In genomic region chr11:120378031-120378610, GRCm38 (mm10) we compare ENCODE assay signal across 1 mouse cellular context.
A peak's percentile ranks its signal among the peaks of the same experiment; 100 is the strongest.
TF ChIP-seq lines count a peak whose summit lies in the region.

No protein-coding gene starts in this region.

TF ChIP-seq in CH12.LX, 34 proteins besides CTCF, POLR2A, EP300 and RAD21 (continued from another document):
- TF ChIP-seq ZKSCAN1 (IDR thresholded peaks at IDR 0.05; ENCODE audit: borderline replicate concordance, low read depth, low read length) (no peak), BHLHE40 (IDR thresholded peaks at IDR 0.05; ENCODE audit: low read depth, low read length) (peak; percentile 44; the same call in 1 of the 2 replicates), USF2 (conservative IDR thresholded peaks at IDR 0.05; ENCODE audit: low read depth, low read length) (no peak), E2F4 (IDR thresholded peaks at IDR 0.05; ENCODE audit: insufficient replicate concordance, low read depth, low read length) (no peak), ZNF384 (IDR thresholded peaks at IDR 0.05; ENCODE audit: low read depth, low read length) (no peak), RCOR1 (conservative IDR thresholded peaks at IDR 0.05; ENCODE audit: low read depth, low read length) (no peak), NELFE (IDR thresholded peaks at IDR 0.05; ENCODE audit: low read depth, low read length) (no peak), PAX5 (IDR thresholded peaks at IDR 0.05; ENCODE audit: low read length) (no peak), TBP (conservative IDR thresholded peaks at IDR 0.05; ENCODE audit: low read depth, low read length) (no peak), TCF12 (IDR thresholded peaks at IDR 0.05; ENCODE audit: low read depth, low read length) (no peak), MXI1 (IDR thresholded peaks at IDR 0.05; ENCODE audit: low read depth, low read length) (peak; percentile 97), CHD1 (IDR thresholded peaks at IDR 0.05; ENCODE audit: low read depth, low read length) (no peak), ETS1 (conservative IDR thresholded peaks at IDR 0.05; ENCODE audit: low read depth, low read length) (no peak), MAX (IDR thresholded peaks at IDR 0.05; ENCODE audit: low read length) (peak; percentile 65; the same call in 1 of the 2 replicates), JUND (conservative IDR thresholded peaks at IDR 0.05; ENCODE audit: low read depth, low read length) (no peak), NRF1 (IDR thresholded peaks at IDR 0.05; ENCODE audit: low read depth, low read length) (no peak), ELF1 (IDR thresholded peaks at IDR 0.05; ENCODE audit: low read depth, low read length) (no peak), MAFK (IDR thresholded peaks at IDR 0.05; ENCODE audit: insufficient replicate concordance, low read length) (no peak), JUN (IDR thresholded peaks at IDR 0.05; ENCODE audit: insufficient read depth, low read depth, low read length) (no peak)
